Mouse (Mus musculus) stomach, postnatal 0 days (tissue): Measurements from ENCODE around the gene Gm5294.

Source experiments
- CTCF ChIP-seq: IDR thresholded peaks from 2 replicates; pipeline ENCODE4 v1.5.1; 2016; ENCODE audit warnings: antibody characterized with exemption, low read depth, mild to moderate bottlenecking, moderate library complexity
- EP300 ChIP-seq: optimal IDR thresholded peaks from 2 replicates; pipeline ENCODE3; 2016; ENCODE audit warnings: antibody characterized with exemption

- TF ChIP-seq CTCF: no peak
- no peak for TF ChIP-seq EP300
Observed at GRCm38 (mm10) chr5:138849682-138850461, 30.0 kb downstream of the Gm5294 start.
